Mouse (Mus musculus) midbrain, embryonic 16.5 days (tissue): Measurements from ENCODE around the gene Gemin7. TPM values are rescaled to one million over a fixed set of nuclear protein-coding genes. Genes with fewer than 3 reads are reported as not detected.
A peak's percentile ranks its signal among the peaks of the same experiment; 100 is the strongest.

Source experiments
- ATAC-seq: fragments of 200-750 bp; cut with Nextera tagmentation; 2 replicates; pipeline ENCODE4 v1.8.0; 2017; ENCODE audit warnings: moderate TSS enrichment
- H3K27ac ChIP-seq: fragments of 300-500 bp; sonication (generic); 2 replicates; pipeline ENCODE4 v1.5.1; 2014; ENCODE audit warnings: mild to moderate bottlenecking, low read length, mixed read lengths
- H3K27me3 ChIP-seq: fragments of 300-500 bp; sonication (generic); 2 replicates; pipeline ENCODE4 v1.6.1; 2014; ENCODE audit warnings: low read depth, low read length, mixed read lengths; ENCODE audit not compliant: control insufficient read depth, insufficient read depth
- H3K36me3 ChIP-seq: fragments of 300-500 bp; sonication (generic); 2 replicates; pipeline ENCODE4 v1.6.1; 2014; ENCODE audit warnings: mild to moderate bottlenecking, low read length, moderate library complexity, mixed read lengths; ENCODE audit not compliant: control insufficient read depth, insufficient read depth
- H3K4me1 ChIP-seq: fragments of 300-500 bp; sonication (generic); 2 replicates; pipeline ENCODE4 v1.6.1; 2014; ENCODE audit warnings: mild to moderate bottlenecking, low read length, mixed read lengths; ENCODE audit not compliant: control insufficient read depth, insufficient read depth
- H3K4me2 ChIP-seq: fragments of 300-500 bp; sonication (generic); 2 replicates; pipeline ENCODE4 v1.6.1; 2014; ENCODE audit warnings: mild to moderate bottlenecking, low read length, mixed read lengths
- H3K4me3 ChIP-seq: fragments of 300-500 bp; sonication (generic); 2 replicates; pipeline ENCODE4 v1.5.1; 2014; ENCODE audit warnings: low read depth, mild to moderate bottlenecking, low read length, moderate library complexity, mixed read lengths
- H3K9ac ChIP-seq: fragments of 300-500 bp; sonication (generic); 2 replicates; pipeline ENCODE4 v1.6.1; 2014; ENCODE audit warnings: low read depth, low read length, mixed read lengths
- H3K9me3 ChIP-seq: fragments of 300-500 bp; sonication (generic); replicated peaks from 2 replicates; pipeline ENCODE4 v1.6.1; 2014; ENCODE audit warnings: mild to moderate bottlenecking, low read length, mixed read lengths; ENCODE audit not compliant: control insufficient read depth, poor library complexity, severe bottlenecking
- WGBS: fragments of 180-500 bp; shearing (Covaris S2); extraction: QIAGEN DNeasy Blood & Tissue Kit; methylation state at CpG from one replicate; pipeline ENCODE4 v1.1.7; 2014; 5-methylcytosine and 5-hydroxymethylcytosine counted together
- polyA plus RNA-seq: library from polyadenylated mRNA; unstranded; fragments of >200 nt; fragmentation: Nextera tagmentation; extraction: Ambion mirVana; gene quantifications from 2 replicates; pipeline ENCODE4 v1.2.1, GENCODE M21; 2015

Gemin7 gene
- polyA plus RNA-seq, 1 experiment from 2014 or later, result 145 TPM

DNA sequence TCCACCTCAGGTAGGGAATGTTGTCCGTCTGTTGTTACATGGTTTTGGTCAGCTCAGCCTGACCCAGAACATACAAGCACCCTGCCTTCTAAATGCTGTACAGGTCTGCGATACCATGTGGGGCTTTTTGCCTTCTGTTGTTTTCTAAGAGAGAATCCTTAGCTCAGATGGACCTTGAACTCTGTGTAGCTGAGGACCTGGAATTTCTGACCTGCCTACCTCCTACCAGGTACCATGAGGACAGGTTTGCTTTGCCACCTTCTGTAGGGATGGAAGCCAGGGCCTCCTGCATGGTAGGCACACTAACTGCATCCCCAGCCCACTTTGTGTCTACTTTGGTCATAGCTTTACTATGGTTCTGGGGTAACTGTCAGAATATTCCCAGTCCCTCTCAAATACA lies 11.6 kb downstream of the Gemin7 start:
- Histone ChIP-seq H3K27me3 (no peaks in the 10 kb centered on the region), H3K36me3 (peaks cover 24% of the 10 kb centered on the region), H3K4me1 (peaks cover 13% of the 10 kb centered on the region), H3K9me3 (no peaks in the 10 kb centered on the region), H3K27ac (no peak overlapping the region), H3K9ac (no peak overlapping the region), H3K4me2 (no peak overlapping the region), H3K4me3 (no peak overlapping the region)
- 97% methylated on average over 2 of the region's 2 CpGs for WGBS
- no peak for ATAC-seq

DNA sequence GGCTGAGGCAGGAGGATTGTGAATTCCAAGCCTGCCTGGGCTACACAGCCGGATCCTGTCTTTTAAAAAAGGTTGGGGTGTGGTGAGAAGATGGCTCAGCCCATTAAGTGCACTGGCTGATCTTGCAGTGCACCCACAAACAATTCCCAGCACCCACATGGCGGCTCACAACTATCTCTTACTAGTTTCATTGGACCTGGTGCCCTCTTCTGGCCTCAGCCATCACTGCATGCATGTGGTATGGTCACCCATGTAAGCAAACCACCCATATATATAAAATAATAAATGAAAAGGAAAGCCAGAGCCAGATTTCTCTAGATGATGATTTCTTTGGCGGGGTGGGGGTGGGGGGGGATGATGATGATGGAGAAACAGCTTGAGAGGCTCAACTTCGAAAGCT lies 12.9 kb downstream of the Gemin7 start:
- Histone ChIP-seq H3K27me3 (no peaks in the 10 kb centered on the region), H3K27ac (no peak overlapping the region), H3K4me2 (no peak overlapping the region), H3K9me3 (no peaks in the 10 kb centered on the region), H3K9ac (no peak overlapping the region), H3K4me1 (peaks cover 26% of the 10 kb centered on the region), H3K36me3 (peaks cover 19% of the 10 kb centered on the region), H3K4me3 (no peak overlapping the region)
- no peak for ATAC-seq
- WGBS, result 94% methylated on average over 4 of the region's 4 CpGs

- ATAC-seq, result no peak
- Histone ChIP-seq H3K9ac (no peak overlapping the region; the same call in 1 of the 2 replicates), H3K4me1 (peaks cover 32% of the 10 kb centered on the region), H3K9me3 (no peaks in the 10 kb centered on the region), H3K4me2 (no peak overlapping the region), H3K27me3 (no peaks in the 10 kb centered on the region), H3K4me3 (no peak overlapping the region), H3K36me3 (peaks cover 17% of the 10 kb centered on the region), H3K27ac (no peak overlapping the region)
- WGBS, result 93% methylated on average over 3 of the region's 3 CpGs
Measured at GRCm38 (mm10) chr7:19563884-19564283, 13.5 kb downstream of the Gemin7 start.

GRCm38 (mm10) chr7:19562643-19563410 lies 14.6 kb downstream of the Gemin7 start, which contains the start of gene Ppp1r37:
TSS of gene Ppp1r37 (minus strand) at chr7:19563076.
- peak; percentile 64 for ATAC-seq

DNA sequence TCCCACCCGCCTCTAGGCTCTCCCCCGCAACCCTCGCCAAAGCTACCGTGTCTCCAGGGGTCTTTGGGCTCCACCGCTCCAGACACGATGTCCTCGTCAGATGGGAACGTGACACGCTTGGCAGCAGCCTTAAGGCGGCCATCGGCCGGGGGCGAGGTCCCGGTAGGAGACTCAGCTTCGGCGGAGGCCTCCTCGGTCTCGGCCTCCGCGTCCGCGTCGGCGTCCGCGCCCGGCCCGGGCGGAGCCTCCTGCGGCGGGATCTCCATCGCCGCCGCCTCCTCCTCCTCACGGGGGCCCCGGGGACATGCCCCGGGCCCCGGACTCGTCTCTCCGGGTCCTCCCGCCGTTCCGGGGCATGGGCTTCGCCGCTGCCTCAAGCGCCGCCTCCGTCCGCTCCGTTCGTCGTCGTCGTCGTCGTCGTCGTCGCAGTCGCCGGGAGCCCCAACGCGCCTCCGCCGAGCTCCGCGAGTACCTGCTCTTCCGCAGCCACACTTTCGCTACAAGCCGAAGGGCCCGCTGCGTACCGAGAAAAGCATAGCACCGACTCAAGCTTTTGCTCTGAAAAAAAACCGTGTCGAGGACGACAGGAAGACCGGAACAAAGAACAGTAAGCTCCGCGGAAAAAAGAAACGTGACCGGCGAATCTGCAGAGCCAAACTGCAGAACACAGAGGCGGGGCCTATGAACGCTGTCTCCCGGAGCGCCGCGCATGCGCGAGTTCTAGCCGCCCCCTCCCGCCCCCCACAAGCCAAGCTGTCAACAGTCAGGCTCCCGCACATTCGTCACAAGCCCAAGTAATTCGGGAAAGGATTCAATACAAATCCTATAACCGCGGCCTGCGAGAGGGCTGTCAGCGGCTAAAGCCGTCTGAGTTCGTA lies 15.4 kb downstream of the Gemin7 start:
- Histone ChIP-seq H3K9me3 (no peaks in the 10 kb centered on the region), H3K4me2 (peak overlapping the region; percentile 97), H3K4me3 (peak overlapping the region; percentile 98), H3K9ac (peak overlapping the region; percentile 98), H3K27ac (peak overlapping the region; percentile 96), H3K27me3 (no peaks in the 10 kb centered on the region), H3K4me1 (peaks cover 43% of the 10 kb centered on the region), H3K36me3 (peaks cover 17% of the 10 kb centered on the region)
- ATAC-seq, result peak; percentile 82
- WGBS, result under 1% methylated on average over 91 of the region's 102 CpGs

More at GRCm38 (mm10) chr7:19562643-19563410, 14.6 kb downstream of the Gemin7 start, which contains the start of gene Ppp1r37:
- no peaks in the 10 kb centered on the region for H3K9me3 ChIP-seq
- H3K4me1 ChIP-seq, result peaks cover 42% of the 10 kb centered on the region
- H3K27ac ChIP-seq, result peak within 1 kb of the TSS; percentile 96
- H3K27me3 ChIP-seq, result no peaks in the 10 kb centered on the region
- H3K4me2 ChIP-seq, result peak within 1 kb of the TSS; percentile 97
- peak within 1 kb of the TSS; percentile 98 for H3K9ac ChIP-seq
- 2% methylated on average over 19 of the region's 19 CpGs for WGBS
- H3K36me3 ChIP-seq, result peaks cover 17% of the 10 kb centered on the region
- peak within 1 kb of the TSS; percentile 98 for H3K4me3 ChIP-seq

GRCm38 (mm10) chr7:19561431-19561764 lies 16.0 kb downstream of the Gemin7 start:
- Histone ChIP-seq H3K4me1 (peaks cover 43% of the 10 kb centered on the region), H3K4me2 (peak overlapping the region; percentile 97), H3K36me3 (peaks cover 17% of the 10 kb centered on the region), H3K4me3 (peak overlapping the region; percentile 98), H3K9me3 (no peaks in the 10 kb centered on the region), H3K27me3 (no peaks in the 10 kb centered on the region), H3K9ac (peak overlapping the region; percentile 98), H3K27ac (peak overlapping the region; percentile 96)
- ATAC-seq, result no peak
- WGBS, result 2% methylated on average over 11 of the region's 11 CpGs

- peak overlapping the region; percentile 97 for H3K4me2 ChIP-seq
Measured at GRCm38 (mm10) chr7:19560491-19561260, 16.7 kb downstream of the Gemin7 start.

DNA sequence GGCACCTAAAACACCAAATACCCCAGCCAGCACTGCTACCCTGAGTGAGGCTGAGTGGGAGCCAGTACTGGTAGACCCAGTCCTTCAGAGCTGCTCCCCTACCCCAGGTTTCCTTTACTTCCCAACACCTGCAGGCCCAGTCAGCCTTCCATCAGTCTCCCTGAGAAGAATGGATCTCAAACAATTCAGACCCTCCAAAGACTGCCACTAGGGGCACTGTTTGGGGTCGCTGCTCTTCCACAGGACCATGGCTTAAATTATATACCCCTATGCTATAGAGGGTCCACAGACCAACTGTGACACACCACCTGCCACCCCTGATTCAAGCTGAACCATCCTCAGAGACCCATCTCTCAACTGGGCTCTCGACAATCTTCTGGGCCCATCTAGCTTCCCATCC lies 18.4 kb downstream of the Gemin7 start:
- Histone ChIP-seq H3K36me3 (0 out of 2 replicates have a peak, but pooled peaks cover under 1% of the 10 kb centered on the region), H3K27ac (no peak overlapping the region), H3K4me3 (no peak overlapping the region), H3K4me2 (peak overlapping the region; percentile 15), H3K9me3 (no peaks in the 10 kb centered on the region), H3K9ac (peak overlapping the region; percentile 11; the same call in 1 of the 2 replicates), H3K4me1 (peaks cover 43% of the 10 kb centered on the region), H3K27me3 (no peaks in the 10 kb centered on the region)
- no peak for ATAC-seq
- WGBS, result 43% methylated on average over 2 of the region's 2 CpGs

More at GRCm38 (mm10) chr7:19560491-19561260, 16.7 kb downstream of the Gemin7 start:
- Histone ChIP-seq H3K4me3 (peak overlapping the region; percentile 98), H3K4me1 (peaks cover 43% of the 10 kb centered on the region), H3K27me3 (no peaks in the 10 kb centered on the region), H3K36me3 (peaks cover 17% of the 10 kb centered on the region), H3K27ac (no peak overlapping the region), H3K9me3 (no peaks in the 10 kb centered on the region), H3K9ac (peak overlapping the region; percentile 98)
- ATAC-seq, result no peak
- 13% methylated on average over 11 of the region's 11 CpGs for WGBS
